Mouse (Mus musculus): ENCODE data around the gene Scamp5. TPM values are rescaled to one million over a fixed set of nuclear protein-coding genes. Genes with fewer than 3 reads are reported as not detected.
A peak's percentile ranks its signal among the peaks of the same experiment; 100 is the strongest.

Gene Scamp5
- polyA plus RNA-seq (2015; fragmentation: Nextera tagmentation; extraction: Ambion mirVana): 7.6 and 9.7 TPM in 2 replicates

GRCm38 (mm10) chr9:57467896-57468549 lies at the start of gene Scamp5:
TSS of gene Scamp5 (minus strand) at chr9:57468060.
- H3K9me3 ChIP-seq (replicated peaks): no peaks in the 10 kb centered on the region
- peak within 1 kb of the TSS; percentile 67 for H3K4me3 ChIP-seq
- peaks cover 13% of the 10 kb centered on the region for H3K4me1 ChIP-seq (replicated peaks)
- 2% methylated on average over 48 of the region's 48 CpGs for WGBS
- peak within 1 kb of the TSS; percentile 76 for H3K4me2 ChIP-seq
- no peaks in the 10 kb centered on the region for H3K27me3 ChIP-seq
- no peak within 1 kb of the TSS for H3K27ac ChIP-seq
- H3K36me3 ChIP-seq: no peaks in the 10 kb centered on the region
- peak; percentile 91 for ATAC-seq (replicated peaks; ENCODE audit: insufficient number of reproducible peaks, insufficient read depth, low FRiP score, low read depth)
- H3K9ac ChIP-seq: peak within 1 kb of the TSS; percentile 72

- no peak overlapping the region for H3K4me2 ChIP-seq
- H3K4me3 ChIP-seq: no peak overlapping the region
- peaks cover 2% of the 10 kb centered on the region; the same call in 1 of the 2 replicates for H3K4me1 ChIP-seq (replicated peaks)
- 8% methylated on average over 3 of the region's 3 CpGs for WGBS
- no peaks in the 10 kb centered on the region for H3K36me3 ChIP-seq
- ATAC-seq (replicated peaks; ENCODE audit: insufficient number of reproducible peaks, insufficient read depth, low FRiP score, low read depth): no peak
- no peaks in the 10 kb centered on the region for H3K9me3 ChIP-seq (replicated peaks)
- H3K9ac ChIP-seq: no peak overlapping the region
- no peaks in the 10 kb centered on the region for H3K27me3 ChIP-seq
- H3K27ac ChIP-seq: no peak overlapping the region
Measured at GRCm38 (mm10) chr9:57517113-57517512, 49.3 kb upstream of the Scamp5 start.

- H3K27me3 ChIP-seq: no peaks in the 10 kb centered on the region
- H3K4me1 ChIP-seq (replicated peaks): peaks cover 9% of the 10 kb centered on the region
- WGBS: 69% methylated on average over 2 of the region's 2 CpGs
- H3K4me3 ChIP-seq: no peak overlapping the region
- no peak overlapping the region for H3K9ac ChIP-seq
- no peak for ATAC-seq (replicated peaks; ENCODE audit: insufficient number of reproducible peaks, insufficient read depth, low FRiP score, low read depth)
- H3K27ac ChIP-seq: no peak overlapping the region
- no peak overlapping the region for H3K4me2 ChIP-seq
- H3K36me3 ChIP-seq: no peaks in the 10 kb centered on the region
- H3K9me3 ChIP-seq (replicated peaks): no peaks in the 10 kb centered on the region
Measured at GRCm38 (mm10) chr9:57510577-57510976, 42.7 kb upstream of the Scamp5 start.

GRCm38 (mm10) chr9:57505700-57506099 lies 37.8 kb upstream of the Scamp5 start:
- Histone ChIP-seq H3K9me3 (replicated peaks) (no peaks in the 10 kb centered on the region), H3K9ac (peak overlapping the region; percentile 33; the same call in 1 of the 2 replicates), H3K4me3 (peak overlapping the region; percentile 21), H3K36me3 (no peaks in the 10 kb centered on the region), H3K27me3 (peaks cover 43% of the 10 kb centered on the region), H3K4me1 (replicated peaks) (peaks cover 46% of the 10 kb centered on the region), H3K27ac (peak overlapping the region; percentile 91), H3K4me2 (peak overlapping the region; percentile 94)
- WGBS: 2% methylated on average over 8 of the region's 8 CpGs
- ATAC-seq (replicated peaks; ENCODE audit: insufficient number of reproducible peaks, insufficient read depth, low FRiP score, low read depth): peak; percentile 90

- Histone ChIP-seq H3K9ac (no peak overlapping the region), H3K27me3 (peaks cover 51% of the 10 kb centered on the region), H3K36me3 (no peaks in the 10 kb centered on the region), H3K9me3 (replicated peaks) (no peaks in the 10 kb centered on the region), H3K4me2 (peak overlapping the region; percentile 94), H3K4me1 (replicated peaks) (peaks cover 46% of the 10 kb centered on the region), H3K27ac (peak overlapping the region; percentile 91), H3K4me3 (peak overlapping the region; percentile 52; the same call in 1 of the 2 replicates)
- 51% methylated on average over 10 of the region's 10 CpGs for WGBS
- ATAC-seq (replicated peaks; ENCODE audit: insufficient number of reproducible peaks, insufficient read depth, low FRiP score, low read depth): no peak
Measured at GRCm38 (mm10) chr9:57504891-57505290, 37.0 kb upstream of the Scamp5 start.

GRCm38 (mm10) chr9:57504381-57504700 lies 36.5 kb upstream of the Scamp5 start:
- peak overlapping the region; percentile 52 for H3K4me3 ChIP-seq
- H3K4me1 ChIP-seq (replicated peaks): peaks cover 46% of the 10 kb centered on the region
- H3K27me3 ChIP-seq: peaks cover 55% of the 10 kb centered on the region
- no peaks in the 10 kb centered on the region for H3K36me3 ChIP-seq
- under 1% methylated on average over 34 of the region's 34 CpGs for WGBS
- peak overlapping the region; percentile 94 for H3K4me2 ChIP-seq
- ATAC-seq (replicated peaks; ENCODE audit: insufficient number of reproducible peaks, insufficient read depth, low FRiP score, low read depth): peak; percentile 51; the same call in 1 of the 2 replicates
- H3K9me3 ChIP-seq (replicated peaks): no peaks in the 10 kb centered on the region
- no peak overlapping the region for H3K27ac ChIP-seq
- peak overlapping the region; percentile 48 for H3K9ac ChIP-seq

- peak within 1 kb of the TSS; percentile 52 for H3K4me3 ChIP-seq
- H3K27me3 ChIP-seq: peaks cover 57% of the 10 kb centered on the region
- WGBS: 1% methylated on average over 46 of the region's 46 CpGs
- ATAC-seq (replicated peaks; ENCODE audit: insufficient number of reproducible peaks, insufficient read depth, low FRiP score, low read depth): peak; percentile 69
- peak within 1 kb of the TSS; percentile 94 for H3K4me2 ChIP-seq
- peak within 1 kb of the TSS; percentile 16; the same call in 1 of the 2 replicates for H3K27ac ChIP-seq
- no peaks in the 10 kb centered on the region for H3K36me3 ChIP-seq
- H3K9ac ChIP-seq: peak within 1 kb of the TSS; percentile 48
- H3K4me1 ChIP-seq (replicated peaks): peaks cover 46% of the 10 kb centered on the region
- H3K9me3 ChIP-seq (replicated peaks): no peaks in the 10 kb centered on the region
Measured at GRCm38 (mm10) chr9:57503622-57504380, 35.9 kb upstream of the Scamp5 start, which contains the start of gene Rpp25. TSS of gene Rpp25 (plus strand) at chr9:57504026.

- WGBS: 8% methylated on average over 23 of the region's 23 CpGs
- peaks cover 57% of the 10 kb centered on the region for H3K27me3 ChIP-seq
- H3K4me2 ChIP-seq: peak overlapping the region; percentile 94
- no peaks in the 10 kb centered on the region for H3K9me3 ChIP-seq (replicated peaks)
- H3K36me3 ChIP-seq: no peaks in the 10 kb centered on the region
- H3K27ac ChIP-seq: peak overlapping the region; percentile 16; the same call in 1 of the 2 replicates
- no peak for ATAC-seq (replicated peaks; ENCODE audit: insufficient number of reproducible peaks, insufficient read depth, low FRiP score, low read depth)
- H3K4me1 ChIP-seq (replicated peaks): peaks cover 46% of the 10 kb centered on the region
- peak overlapping the region; percentile 52 for H3K4me3 ChIP-seq
- H3K9ac ChIP-seq: peak overlapping the region; percentile 14; the same call in 1 of the 2 replicates
Measured at GRCm38 (mm10) chr9:57502911-57503621, 35.2 kb upstream of the Scamp5 start.

GRCm38 (mm10) chr9:57501861-57502260 lies 34.0 kb upstream of the Scamp5 start:
- Histone ChIP-seq H3K9me3 (replicated peaks) (no peaks in the 10 kb centered on the region), H3K4me3 (no peak overlapping the region), H3K27ac (no peak overlapping the region), H3K9ac (no peak overlapping the region), H3K36me3 (no peaks in the 10 kb centered on the region), H3K4me1 (replicated peaks) (peaks cover 46% of the 10 kb centered on the region), H3K4me2 (peak overlapping the region; percentile 26), H3K27me3 (peaks cover 57% of the 10 kb centered on the region)
- ATAC-seq (replicated peaks; ENCODE audit: insufficient number of reproducible peaks, insufficient read depth, low FRiP score, low read depth): no peak
- WGBS: 12% methylated on average over 20 of the region's 20 CpGs

- no peaks in the 10 kb centered on the region for H3K9me3 ChIP-seq (replicated peaks)
- H3K4me3 ChIP-seq: no peak overlapping the region
- 23% methylated on average over 13 of the region's 13 CpGs for WGBS
- no peak overlapping the region for H3K9ac ChIP-seq
- no peak for ATAC-seq (replicated peaks; ENCODE audit: insufficient number of reproducible peaks, insufficient read depth, low FRiP score, low read depth)
- no peaks in the 10 kb centered on the region for H3K36me3 ChIP-seq
- peaks cover 45% of the 10 kb centered on the region for H3K4me1 ChIP-seq (replicated peaks)
- H3K27ac ChIP-seq: no peak overlapping the region
- H3K27me3 ChIP-seq: peaks cover 57% of the 10 kb centered on the region
- H3K4me2 ChIP-seq: peak overlapping the region; percentile 26; the same call in 1 of the 2 replicates
Measured at GRCm38 (mm10) chr9:57501452-57501851, 33.6 kb upstream of the Scamp5 start.

- WGBS: 61% methylated on average over 7 of the region's 7 CpGs
- Histone ChIP-seq H3K36me3 (no peaks in the 10 kb centered on the region), H3K4me3 (no peak overlapping the region), H3K4me1 (replicated peaks) (peaks cover 16% of the 10 kb centered on the region), H3K9me3 (replicated peaks) (no peaks in the 10 kb centered on the region), H3K27ac (no peak overlapping the region), H3K4me2 (no peak overlapping the region), H3K27me3 (peaks cover 42% of the 10 kb centered on the region), H3K9ac (no peak overlapping the region)
- no peak for ATAC-seq (replicated peaks; ENCODE audit: insufficient number of reproducible peaks, insufficient read depth, low FRiP score, low read depth)
Measured at GRCm38 (mm10) chr9:57498536-57498935, 30.7 kb upstream of the Scamp5 start.

Measured in heart, embryonic 15.5 days (tissue).